Mouse (Mus musculus): ENCODE data around the gene Tns1. TPM values are rescaled to one million over a fixed set of nuclear protein-coding genes. Genes with fewer than 3 reads are reported as not detected.

The Tns1 gene
- total RNA-seq, 2 experiments from 2014 or later = 20.0 to 20.5 TPM

DNA sequence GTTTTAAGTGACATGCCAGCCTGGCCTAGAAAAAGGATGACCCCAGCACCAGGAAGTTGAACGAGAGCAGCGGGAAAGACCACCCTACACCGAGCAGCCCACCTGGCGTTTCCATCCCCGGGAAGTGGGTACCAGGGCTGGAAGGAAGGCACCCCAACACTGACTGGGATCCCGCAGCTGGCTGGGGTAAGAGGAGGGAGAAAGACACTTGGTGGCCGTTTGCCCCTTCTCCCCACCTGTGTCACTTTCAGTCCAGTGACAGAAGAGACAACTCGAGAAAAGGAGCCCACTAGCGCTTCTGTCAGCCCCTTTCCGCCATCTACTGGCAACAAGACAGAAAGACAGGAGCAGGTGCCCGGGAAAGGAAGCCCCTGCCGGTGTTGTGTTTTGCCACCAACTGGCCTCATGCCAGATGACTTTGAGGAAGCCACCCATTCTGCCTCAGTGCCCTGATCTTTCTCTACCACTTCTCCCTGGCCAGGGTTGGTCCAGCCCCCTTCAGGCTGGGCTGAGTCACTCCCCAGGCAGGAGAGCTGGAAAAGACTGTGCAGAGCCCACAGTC is 823 bp upstream of the Tns1 start, which contains the start of gene Rufy4:
Rufy4 (plus strand) TSS at position 551 of the 562 bp plus-strand sequence.
- no peak for ATAC-seq (replicated peaks; ENCODE audit: low FRiP score, poor library complexity, severe bottlenecking)

DNA sequence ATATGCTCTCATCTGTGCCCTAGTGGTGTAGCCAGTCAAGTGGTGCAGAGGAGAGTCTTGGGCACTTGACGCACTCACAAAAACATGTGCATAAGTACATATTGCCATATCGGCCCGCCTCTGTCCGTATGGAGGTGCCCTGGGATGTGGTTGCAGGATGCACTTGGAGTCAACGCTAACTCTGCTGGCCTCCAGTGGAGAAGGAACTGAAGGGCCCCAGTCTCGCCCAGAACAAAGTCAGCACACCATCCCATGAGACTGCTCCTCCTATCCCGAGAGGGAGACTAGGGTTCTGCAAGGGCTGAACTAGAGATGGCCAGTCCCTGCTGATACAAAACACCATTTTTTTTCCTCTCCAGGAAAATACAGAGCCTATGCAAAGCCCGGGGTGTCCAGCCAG is 1.0 kb downstream of the Tns1 start:
- no peak for ATAC-seq (replicated peaks; ENCODE audit: low FRiP score, poor library complexity, severe bottlenecking)

DNA sequence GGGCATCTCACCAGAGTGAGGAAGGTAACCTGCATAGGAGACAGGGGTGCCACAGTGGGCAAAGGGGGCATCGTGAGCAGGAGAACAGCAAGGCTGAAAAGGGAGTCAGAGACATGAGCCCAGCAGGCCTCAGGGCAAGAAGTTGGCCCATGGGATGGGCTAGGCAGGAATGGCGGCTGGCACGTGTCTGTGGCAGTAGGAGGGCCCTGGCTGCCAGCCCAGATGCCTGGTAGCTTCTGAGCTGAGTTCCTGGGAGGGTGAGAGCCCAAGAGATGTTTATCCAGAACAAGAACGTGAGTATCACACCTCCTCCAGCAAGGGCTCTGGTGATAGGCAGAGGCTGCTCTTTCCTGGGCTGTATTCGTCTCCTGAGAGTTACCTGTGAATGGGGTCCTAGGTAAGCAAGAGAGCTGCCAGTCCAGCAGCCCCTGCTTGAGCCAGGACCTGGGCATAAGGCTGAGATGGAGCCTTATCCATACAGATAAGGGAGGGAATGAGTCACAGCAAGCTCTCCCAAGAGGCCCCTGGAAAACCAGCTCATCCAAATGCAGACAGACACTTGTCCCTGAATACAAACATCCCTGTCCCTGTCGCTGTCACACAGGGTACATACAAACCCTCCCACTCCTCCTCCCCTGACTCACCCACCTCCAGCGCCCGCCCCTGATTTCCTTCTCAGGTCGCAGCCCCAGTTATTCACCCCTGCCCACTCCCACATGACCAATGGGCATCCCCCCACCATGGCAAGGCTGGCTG is 2.2 kb downstream of the Tns1 start:
- no peak for ATAC-seq (replicated peaks; ENCODE audit: low FRiP score, poor library complexity, severe bottlenecking)

DNA sequence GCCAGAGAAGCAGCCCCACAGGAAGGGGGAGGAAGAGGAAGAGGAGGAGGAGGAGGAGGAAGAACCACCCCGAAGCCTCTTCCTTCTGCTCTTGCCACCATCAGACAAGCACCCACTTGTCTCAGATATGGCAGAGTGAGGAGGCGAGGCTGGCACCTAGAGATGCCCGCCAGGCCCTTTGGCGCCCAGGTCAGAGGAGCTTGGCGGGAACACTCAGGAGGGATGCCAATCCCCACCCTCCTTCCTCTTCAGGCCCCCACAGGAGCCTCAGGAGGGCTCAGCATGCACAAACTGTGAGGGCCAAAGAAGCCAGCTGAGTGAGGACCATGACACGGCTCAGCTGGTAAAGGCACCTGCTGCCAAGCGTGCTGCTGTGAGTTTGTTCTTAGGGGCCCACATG is 3.1 kb downstream of the Tns1 start:
- ATAC-seq (replicated peaks; ENCODE audit: low FRiP score, poor library complexity, severe bottlenecking) = no peak

DNA sequence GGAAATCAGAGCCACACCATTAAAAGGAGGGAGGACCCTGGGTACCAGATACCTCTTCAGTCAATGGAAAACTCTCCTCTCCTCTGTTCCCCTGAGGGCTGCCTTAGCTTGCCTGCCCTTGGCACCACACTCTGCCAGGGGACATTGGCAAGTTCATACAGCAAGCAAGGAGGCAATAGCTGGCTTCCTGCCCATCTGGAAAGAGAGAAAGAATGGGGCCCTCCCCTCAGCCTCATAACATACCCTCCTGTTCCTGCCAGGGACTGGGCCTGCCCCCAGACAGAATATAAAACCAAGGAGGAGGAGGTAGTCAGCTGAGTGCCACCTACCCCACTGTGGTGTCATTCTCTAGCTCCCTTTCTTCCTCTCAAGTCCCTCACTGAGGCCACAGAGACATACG is 5.1 kb downstream of the Tns1 start:
- no peak for ATAC-seq (replicated peaks; ENCODE audit: low FRiP score, poor library complexity, severe bottlenecking)

DNA sequence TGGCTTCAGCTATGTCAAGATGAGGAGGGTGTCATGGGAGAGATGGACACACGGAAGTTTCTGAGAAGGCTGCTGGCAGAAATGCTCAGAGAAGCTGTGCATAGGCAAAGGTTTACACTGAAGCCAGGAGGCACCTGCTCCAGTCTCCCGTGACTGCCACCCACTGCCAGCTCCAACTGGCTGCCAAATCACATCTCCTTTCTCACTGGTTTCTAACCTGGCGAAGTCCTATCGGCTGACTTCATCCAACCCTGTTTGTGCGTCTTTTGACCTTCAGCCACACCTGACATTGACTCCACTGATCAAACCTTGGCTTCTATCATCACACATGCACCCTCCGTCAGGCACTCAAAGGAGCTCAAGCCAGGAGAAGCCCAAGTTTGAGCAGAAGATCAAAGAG is 6.4 kb downstream of the Tns1 start:
- ATAC-seq (replicated peaks; ENCODE audit: low FRiP score, poor library complexity, severe bottlenecking) = no peak

DNA sequence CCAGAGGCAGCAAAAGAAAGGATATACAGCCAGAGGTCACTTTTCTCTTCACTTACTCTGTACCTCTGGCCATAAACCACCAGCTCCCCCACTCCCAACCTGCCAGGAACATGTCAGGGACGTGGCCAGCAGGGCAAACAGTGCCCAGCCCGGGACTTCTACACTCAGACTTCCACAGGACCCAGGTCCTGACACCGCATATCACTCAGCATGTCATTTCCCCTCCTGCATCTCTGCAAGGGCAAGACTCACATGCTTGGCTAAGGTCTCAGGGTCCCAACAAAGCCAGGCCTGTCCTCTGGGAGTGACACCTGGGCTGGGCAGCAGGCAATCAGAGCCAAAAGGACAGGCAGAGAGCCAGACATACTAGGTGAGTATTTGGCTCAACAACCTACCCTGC is 11.2 kb downstream of the Tns1 start:
- no peak for ATAC-seq (replicated peaks; ENCODE audit: low FRiP score, poor library complexity, severe bottlenecking)

DNA sequence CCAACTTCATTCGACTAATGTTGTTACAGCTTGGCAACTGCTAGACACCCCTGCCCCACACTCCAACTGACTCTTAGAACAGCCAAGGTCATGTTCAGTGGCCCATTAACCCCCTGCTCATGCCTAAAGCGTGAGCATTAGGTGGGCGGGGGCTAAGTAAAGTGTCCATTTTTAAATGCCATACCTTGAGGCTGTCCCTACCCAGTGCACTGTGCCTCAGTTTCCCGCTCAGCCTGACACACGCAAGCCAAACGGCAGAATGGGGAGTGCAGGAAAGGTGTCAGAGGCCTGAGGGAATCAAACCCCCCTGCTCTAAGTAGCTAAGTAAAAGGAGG is 12.6 kb downstream of the Tns1 start:
- no peak for ATAC-seq (replicated peaks; ENCODE audit: low FRiP score, poor library complexity, severe bottlenecking)

DNA sequence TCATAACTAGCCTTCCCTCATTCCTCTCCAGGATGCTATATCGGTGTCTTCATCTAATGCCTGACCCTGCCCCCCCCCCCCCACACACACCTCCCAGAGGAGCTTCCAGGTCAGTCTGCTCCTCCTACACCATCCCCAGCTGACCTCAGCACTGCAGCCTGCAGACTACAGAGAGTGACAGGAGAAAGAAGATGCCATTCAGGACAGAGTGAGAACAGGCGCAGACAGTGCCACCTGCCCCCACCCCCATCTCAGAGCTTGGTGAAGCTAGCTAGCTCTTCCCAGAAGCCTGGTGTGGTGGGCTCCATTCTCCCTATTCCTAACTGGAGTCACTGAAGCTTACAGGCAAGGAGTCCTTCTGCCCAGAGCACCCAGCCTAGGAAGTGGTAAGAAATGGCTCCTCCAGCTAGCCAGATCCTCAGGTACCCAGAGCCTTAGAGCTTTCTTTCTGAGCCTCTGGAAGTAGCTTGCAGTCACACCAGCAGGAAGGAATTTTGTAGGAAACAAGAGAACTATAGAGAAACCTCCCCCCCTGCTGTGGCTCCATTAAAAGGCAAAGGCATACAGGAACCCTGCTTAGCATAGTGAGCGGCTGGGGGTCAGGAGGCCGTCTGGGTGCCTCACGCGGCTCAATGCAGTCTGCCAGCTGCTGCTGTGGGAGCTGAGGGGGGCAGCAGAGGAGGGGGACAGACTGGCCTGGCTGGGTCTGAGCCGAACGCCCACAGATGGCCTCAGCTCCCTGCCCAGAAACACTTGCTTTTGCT is 13.1 kb downstream of the Tns1 start:
- no peak for ATAC-seq (replicated peaks; ENCODE audit: low FRiP score, poor library complexity, severe bottlenecking)

DNA sequence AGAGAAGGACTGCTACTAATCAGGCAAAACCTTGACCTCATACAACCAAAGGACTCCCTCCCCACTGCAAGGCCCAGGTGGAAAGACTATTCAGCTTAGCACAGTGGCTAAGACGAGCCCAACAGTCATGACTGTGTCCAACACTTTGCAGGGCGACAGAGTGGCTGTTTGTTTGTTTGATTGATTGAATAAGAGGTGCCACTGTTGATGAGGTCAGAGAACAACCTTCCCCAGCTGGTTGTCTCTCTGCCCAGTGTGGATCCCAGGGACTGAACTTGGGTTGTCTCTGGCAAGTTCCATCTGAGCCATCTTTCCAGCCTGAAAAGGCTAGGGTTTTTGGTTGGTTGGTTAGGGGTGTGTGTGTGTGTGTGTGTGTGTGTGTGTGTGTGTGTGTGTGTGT is 14.6 kb downstream of the Tns1 start:
- no peak for ATAC-seq (replicated peaks; ENCODE audit: low FRiP score, poor library complexity, severe bottlenecking)

DNA sequence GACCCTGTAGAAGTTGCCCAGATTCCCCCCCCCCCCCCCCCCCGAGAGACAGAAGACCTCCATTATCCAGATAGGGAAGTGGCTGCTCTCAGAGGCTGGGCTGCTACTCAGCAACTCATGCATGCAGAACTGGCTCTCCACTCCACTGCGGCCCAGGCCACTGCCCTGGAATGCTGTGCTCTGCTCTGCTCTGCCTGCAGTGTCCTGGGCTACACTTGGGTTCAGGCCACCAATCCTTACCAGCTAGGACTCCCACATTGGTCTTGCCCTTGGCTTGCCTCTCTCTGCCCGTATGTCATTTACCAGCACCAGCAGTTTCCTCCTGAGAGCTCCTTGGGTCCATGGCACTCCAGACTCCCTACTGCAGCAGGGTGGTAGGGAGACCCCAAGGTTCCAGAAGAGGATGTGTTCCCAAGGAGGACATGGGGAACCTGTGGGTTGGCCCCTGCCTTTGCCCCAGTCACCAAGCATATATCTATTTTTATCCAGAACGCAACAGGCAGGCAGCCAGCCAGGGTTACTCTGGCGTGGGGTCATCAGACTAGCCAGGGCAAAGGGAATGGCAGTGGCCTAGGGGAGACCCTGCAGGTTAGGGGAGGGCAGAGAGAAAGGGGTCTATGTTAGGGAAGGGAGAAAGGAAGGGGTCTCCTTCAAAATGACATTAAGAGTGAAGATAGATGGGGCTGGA is 16.2 kb downstream of the Tns1 start:
- ATAC-seq (replicated peaks; ENCODE audit: low FRiP score, poor library complexity, severe bottlenecking) = no peak

DNA sequence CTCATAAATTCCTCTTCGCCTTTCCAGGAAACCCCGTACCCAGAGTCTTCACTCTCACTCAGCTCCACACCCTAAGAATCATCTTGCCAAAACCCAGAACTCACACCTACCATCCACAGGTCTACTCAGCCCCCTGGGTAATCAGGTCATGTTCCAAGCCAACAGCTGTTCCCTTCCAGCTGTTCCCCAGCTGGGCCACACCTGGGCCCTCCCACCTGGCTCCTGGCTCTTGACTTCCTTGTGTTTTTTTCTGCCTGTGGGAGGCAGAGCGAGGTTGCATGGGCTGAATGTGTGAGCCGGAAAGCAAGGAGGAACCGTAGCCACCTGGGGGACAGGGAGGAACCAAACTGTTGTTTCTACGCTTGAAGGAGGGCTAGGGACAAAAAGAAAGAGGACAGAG is 18.0 kb downstream of the Tns1 start:
- no peak for ATAC-seq (replicated peaks; ENCODE audit: low FRiP score, poor library complexity, severe bottlenecking)

DNA sequence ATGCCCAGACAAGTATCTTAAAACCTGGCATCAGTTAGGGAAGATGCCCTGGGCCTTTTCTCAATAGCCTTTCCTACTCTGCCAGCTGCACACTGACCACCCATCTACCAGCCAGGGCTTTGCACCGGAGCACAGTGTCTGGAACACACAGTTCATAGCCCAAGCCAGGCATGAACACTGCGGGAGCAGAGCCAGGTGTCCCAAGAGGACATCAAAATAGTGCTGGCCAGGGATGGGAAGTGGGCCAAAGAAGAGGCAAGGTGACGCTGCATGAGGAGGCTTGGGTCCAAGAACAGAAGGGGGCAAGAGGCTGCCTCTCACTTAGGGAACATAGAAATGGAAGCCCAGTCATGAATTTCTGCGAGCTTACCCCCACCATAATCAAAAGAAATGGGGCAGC is 18.6 kb downstream of the Tns1 start:
- ATAC-seq (replicated peaks; ENCODE audit: low FRiP score, poor library complexity, severe bottlenecking) = no peak

DNA sequence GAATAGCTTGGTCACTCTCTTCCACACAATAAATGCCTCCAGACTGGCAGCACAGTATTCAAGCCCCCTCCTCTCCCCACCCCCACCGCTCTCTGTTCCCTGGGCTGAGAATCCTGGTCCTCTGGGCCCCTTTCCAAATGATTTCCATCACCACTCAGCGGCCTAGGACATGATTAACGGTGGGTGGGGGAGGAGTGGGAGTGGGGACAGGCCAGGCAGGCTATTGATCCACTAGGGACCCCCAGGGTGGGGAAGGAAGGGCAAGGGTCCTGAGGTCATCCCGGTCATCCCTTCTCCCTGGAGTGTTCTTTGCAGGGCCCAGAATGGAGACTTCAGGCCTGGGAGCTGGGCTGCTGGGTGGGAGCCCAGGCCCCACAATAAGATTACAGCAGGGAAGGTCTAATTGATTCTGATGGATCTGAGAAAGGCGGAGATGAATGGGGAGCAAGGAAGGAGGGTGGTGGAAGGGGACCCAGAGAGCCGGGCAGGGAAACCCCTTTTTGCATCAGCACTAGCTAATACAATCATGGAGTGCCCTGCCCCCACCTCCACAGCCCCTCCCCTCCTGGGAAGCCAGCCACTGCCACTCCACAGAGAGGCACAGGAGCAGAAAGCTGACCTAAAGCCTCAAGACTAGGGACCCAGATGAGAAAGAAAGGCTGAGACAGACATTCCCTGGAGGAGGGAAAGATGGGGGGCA is 20.4 kb downstream of the Tns1 start:
- ATAC-seq (replicated peaks; ENCODE audit: low FRiP score, poor library complexity, severe bottlenecking) = no peak

DNA sequence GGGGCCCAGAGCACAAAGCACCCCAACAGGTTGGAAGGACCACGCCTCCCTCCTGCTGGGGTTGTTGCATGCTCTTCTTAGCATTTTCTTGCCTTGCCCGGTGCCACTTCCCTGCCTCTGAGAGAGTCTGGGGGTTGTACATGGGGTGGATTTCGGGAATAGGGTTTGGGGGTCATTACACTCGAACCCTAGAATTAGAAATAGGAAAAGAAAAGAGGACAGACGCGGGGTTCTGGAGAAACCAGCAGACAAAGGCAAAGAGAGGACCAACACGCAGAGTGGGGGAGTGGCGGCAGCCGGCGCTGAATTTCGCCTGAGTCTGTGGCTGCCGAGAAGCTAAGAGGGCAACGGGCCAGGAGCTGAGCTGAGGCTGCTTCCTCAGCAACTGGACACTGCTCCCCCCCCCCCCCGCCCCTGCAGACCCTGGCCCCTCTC is 25.2 kb downstream of the Tns1 start:
- no peak for ATAC-seq (replicated peaks; ENCODE audit: low FRiP score, poor library complexity, severe bottlenecking)

DNA sequence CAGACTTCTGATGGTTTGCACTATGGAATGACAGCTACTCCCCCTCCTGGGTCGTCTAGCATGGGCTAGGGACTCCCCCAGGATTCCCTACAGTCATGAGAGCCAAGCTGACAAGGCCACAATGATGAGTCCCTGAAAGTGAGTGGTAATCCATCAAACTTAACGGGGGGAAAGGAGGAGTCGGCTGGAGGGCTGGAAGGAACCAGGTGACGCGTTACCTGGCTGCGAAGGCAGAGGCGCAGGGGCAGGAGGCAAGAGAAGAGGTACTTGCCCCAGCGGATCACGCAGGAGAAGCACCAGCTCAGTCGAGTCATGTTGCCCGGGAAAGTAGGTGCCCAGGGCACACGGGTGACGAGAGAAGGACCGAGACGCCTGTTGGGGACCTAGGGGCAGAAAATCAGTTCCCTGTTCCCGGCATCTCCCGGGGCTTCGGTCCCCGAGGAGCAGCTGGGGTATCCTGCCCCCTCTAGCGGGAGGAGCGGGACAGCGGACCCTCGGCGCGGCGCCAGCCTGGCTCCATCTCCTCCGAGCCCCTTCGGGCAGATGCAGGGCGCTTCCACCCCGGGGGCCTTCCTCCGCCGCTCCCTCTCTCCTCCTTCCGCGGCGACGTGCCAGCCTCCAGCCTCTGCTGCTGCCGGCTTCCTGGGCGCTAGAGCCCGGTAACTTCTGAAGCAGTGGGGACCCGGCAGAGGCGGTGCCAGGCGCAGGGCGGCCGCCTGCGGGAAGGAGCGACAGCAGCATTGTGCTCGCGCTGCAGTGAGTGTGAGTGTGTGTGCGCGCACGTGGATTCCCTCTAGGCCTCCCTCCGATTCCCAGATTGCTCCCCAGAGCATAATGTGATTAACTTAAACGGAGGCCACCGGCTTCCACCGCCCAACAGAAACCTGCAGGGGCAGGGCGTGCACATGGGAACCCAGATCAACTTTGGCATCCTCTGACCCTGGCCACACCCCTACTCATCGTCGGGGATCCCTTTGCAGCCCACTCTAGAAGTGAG is 25.9 kb downstream of the Tns1 start:
- ATAC-seq (replicated peaks; ENCODE audit: low FRiP score, poor library complexity, severe bottlenecking) = no peak

DNA sequence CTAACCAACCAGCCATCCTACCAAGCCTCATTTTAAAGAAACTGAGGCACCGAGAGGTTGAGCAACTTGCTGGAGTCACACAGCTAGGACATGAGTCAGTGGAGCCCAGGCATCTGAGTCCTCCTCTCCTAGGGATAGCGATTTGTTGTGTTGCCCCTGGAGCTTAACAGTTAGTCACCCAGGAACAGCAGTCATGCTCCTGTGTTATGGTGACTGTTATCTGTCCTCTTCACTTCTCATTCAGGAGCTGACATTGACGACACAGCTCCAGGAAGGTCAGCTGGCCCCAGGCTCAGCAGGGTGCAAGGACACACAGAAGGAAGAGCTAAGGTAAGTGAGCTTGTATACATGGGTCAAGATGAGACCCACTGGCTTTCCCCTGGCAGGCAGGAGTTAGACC is 28.5 kb downstream of the Tns1 start:
- no peak for ATAC-seq (replicated peaks; ENCODE audit: low FRiP score, poor library complexity, severe bottlenecking)

DNA sequence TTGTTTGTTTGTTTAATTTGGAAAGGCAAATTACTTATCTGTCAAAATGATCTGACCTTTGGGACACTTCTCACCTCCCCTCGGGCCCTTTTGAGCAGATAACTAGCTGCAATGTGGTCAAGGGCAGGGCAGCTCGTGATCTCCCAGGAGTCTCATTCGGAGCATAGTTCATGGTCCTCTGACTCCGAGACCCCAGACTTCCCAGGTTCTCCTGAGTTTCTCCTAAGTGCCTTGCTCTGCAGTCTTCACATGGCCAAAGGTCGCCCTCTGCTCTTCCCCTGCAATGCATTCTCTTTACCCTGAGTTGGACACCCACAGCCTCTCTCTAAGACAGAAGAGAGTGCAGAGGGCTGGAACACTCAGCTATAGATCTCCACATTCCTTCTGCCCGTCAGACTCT is 29.0 kb downstream of the Tns1 start:
- ATAC-seq (replicated peaks; ENCODE audit: low FRiP score, poor library complexity, severe bottlenecking) = no peak
